Mouse (Mus musculus) CD4-positive helper T cell, adult 2 months (primary cell): ENCODE data around the gene Slc5a6.
A peak's percentile ranks its signal among the peaks of the same experiment; 100 is the strongest.
"Not testable (repeated sequence)": the region's sequence is repeated elsewhere in the genome, so short reads cannot be mapped to it uniquely, and the experiment has no call there.

Experiments used
- DNase-seq: peaks from one replicate; pipeline ENCODE4 v3.0.0-alpha.2; 2012; ENCODE audit warnings: low read depth, missing footprints, low spot score

Slc5a6 gene

DNA sequence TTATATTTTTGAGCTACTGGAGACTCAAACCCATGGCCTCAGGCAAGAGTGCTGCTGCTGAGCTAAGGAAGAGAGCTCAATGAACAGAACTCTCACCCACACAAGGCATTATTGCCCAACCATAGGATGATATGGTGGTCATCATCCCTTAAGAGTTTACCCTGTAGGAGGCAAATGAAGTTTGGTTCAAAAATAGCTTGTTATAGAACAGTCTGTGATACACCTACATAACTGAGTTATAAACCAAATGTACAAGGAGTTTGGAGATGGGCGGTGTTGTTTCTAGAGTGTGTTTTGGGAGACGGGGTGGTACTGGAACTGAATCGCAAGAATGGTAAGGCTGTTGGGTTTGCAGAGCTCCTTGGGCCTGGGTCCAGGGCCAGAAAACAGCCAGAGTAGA lies 21.1 kb upstream of the Slc5a6 start:
- DNase-seq: no peak

DNA sequence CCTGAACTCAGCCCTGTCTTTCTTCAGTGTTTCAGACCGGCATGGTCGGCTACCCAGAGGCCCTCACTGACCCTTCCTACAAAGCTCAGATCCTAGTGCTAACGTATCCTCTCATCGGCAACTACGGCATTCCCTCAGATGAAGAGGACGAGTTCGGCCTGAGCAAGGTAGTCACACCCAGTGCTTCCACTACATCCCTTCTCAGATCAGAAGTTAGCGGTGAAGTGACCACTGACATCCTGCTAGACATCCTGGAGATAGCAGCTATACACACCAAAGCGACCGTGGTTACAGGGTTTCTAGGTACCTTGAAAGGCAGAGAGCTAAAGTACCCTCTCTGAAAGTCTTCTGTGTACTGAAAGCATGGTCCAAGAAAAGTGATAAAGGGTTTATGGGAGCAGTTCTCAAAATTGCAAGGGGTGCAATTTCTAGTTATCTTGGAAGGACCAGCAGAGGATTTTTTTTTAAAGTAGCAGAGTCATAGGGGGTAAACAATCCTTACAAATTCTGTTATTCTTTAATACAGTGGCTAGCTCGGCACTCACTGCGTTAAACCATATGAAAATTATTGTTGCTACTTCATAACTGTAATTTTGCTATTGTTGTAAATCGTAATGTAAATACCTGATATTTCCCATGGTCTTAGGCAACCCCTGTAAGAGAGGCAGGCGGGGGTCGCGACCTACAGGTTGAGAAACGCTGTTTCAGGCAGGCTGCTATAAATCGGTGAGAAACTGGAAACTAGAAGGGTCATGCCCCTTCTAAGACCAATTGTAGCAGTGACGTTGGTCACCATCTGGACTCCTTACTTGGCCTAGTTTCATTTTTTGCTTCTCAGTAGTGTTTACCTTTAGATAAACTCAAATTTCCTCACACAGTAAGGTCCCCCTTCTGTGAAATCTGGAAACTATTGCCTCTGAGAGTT lies 6.8 kb upstream of the Slc5a6 start:
- DNase-seq: peak; percentile 50

DNA sequence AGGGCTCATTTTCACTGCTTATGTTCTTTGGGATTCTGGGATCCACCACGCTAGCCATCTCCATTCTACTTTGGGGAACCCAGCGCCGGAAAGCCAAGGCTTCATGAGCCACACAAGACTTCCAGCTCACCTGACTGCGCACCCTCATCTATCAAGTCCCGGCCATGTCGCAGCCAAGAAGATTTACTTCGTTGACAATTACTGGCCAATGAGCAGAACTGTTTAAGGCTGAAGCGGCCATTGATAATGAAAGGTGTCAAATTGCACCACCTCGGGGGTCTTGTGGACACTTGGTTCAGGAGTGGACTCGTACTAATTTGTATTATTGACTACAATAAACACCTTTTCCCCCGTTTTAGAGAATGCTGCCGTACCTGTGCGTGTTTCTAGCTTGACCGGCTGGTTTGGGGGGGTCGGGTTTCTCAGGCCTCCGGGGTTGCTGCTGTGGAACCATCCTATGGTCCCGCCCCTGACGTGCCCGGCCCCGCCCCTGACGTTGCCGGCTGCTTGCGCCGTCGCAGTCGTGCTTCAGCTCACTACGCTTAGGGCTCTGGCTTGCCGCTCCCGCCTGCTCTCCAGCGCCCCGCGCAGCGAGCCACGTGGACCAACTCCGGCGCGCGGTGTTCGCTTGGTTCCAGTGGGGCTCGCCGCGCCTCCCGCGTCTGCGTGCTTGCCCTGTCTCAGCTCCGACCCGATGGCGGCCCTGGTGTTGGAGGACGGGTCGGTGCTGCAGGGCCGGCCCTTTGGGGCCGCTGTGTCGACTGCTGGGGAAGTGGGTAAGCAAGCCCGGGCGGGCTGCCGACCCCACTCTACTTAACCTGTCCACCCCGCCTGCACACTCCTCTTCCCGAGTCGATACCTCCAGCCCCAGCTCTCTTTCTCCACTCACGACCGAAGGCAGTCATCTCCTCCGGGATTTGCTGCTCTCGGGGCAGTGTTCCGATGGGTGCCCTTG lies 5.8 kb upstream of the Slc5a6 start, which contains the start of gene Cad:
TSS of gene Cad (plus strand) at position 520 of the 955 bp plus-strand sequence.
- DNase-seq: peak; percentile 93

DNA sequence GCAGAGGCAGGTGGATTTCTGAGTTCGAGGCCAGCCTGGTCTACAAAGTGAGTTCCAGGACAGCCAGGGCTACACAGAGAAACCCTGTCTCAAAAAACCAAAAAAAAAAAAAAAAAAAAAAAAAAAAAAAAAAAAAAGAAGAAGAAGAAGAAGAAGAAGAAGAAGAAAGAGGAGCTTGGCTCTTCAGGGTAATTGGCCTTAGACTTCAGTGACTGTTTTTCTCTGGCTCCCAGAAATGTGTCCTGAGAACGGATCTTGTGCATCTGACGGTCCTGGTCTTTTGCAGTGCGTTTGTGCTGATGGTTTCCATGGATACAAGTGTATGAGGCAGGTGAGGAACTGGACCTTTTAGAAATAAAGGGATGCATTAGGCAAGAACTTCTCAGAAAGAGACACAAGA lies 5.0 kb upstream of the Slc5a6 start:
- not testable (repeated sequence) for DNase-seq

DNA sequence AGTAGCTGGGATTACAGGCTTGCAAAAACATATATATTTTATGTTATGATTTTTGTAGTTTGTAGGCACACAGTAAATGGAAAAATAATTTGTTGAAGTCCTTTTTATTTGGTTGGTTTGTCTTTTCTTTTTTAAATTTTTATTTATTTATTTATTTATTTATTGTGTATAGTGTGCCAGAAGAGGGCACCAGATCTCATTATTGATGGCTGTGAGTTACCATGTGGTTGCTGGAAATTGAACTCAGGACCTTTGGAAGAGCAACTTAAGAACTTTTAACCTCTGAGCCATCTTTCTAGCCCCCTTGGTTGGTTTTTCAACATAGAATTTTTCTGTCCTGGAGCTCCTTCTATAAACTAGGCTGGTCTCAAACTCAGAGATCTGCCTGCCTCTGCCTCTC lies 1.7 kb upstream of the Slc5a6 start:
- DNase-seq: peak; percentile 27

DNA sequence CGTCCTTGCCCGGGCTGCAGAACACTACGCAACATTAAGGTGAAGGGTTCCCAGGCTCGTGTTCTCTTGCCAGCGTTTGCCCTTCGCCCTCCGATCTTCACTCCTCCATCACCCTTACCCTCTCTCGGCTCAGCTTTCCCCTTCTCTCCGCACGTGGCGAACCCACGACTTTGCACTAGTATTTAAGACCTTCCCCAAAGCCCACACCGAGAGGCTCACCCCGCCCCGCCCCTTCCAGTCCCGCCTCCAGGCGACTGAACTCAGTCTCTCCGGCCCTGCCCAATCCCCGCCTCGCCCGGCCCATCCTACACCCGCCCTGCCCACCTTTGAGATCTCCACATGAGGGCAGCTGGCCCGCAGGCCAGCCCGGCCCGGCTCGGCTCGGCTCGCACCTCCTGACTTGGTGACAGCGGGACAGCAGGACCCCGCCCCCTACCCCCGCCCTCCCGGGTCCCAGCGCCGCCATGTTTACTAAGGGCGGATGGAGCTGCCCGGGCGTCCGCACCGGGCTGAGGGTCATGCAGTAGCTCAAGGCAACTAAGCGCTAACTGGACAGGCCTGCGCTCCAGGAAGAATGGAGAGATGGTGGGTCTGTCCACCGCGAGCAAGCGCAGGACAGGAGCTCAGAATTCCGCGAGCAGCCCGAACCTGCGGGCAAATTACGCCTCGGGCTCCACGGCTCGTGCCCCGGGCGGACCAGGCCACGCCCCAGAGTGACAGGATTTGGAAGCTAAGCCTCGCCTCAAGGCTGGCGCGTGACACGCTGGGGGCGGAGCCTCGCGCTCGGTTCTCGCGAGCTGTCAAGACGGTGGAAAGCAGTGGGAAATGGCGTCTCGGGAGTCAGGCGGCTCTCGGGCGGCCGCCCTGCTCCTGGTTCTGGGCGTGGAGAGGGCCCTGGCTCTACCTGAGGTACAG lies 619 bp downstream of the Slc5a6 start, which contains the start of gene Atraid:
TSS of gene Atraid (plus strand) at position 465 of the 915 bp plus-strand sequence.
- peak; percentile 99 for DNase-seq

DNA sequence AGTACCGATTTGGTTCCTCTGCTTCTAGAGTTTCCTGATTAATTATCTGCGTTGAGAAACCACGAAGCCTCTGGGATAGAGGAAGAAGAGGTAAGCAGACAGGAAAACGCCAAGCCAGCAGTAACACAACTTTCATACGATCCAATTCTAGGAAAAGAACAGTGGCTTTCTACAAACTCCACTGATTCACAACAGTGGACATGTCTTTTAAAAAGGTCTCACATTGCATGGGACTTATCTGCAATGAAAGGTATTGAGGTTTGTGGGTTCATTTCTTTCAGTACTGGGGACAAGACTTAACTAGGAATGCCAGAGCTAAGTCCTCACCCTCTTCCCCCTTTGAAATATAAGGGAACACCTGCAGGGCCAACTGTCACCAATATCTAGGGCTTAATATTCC lies 1.6 kb downstream of the Slc5a6 start:
- DNase-seq: no peak

DNA sequence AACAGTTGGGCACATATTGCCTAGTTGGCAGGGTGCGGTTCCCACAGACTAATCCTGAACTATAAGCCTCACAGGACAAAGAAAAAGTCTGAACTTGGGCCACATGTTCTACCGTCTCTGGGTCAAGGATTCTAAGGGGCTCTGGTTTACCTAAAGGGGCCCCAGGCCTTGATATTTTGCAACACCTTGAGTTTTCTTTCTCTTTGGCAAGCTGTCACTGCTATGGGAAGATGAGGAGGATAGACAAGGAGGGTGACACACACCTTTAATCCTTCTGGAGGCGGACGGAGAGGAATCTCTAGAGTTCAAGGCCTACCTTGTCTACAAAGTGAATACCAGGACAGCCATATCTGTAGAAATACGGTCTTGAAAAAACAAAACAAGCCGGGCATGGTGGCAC lies 2.3 kb downstream of the Slc5a6 start:
- no peak for DNase-seq

DNA sequence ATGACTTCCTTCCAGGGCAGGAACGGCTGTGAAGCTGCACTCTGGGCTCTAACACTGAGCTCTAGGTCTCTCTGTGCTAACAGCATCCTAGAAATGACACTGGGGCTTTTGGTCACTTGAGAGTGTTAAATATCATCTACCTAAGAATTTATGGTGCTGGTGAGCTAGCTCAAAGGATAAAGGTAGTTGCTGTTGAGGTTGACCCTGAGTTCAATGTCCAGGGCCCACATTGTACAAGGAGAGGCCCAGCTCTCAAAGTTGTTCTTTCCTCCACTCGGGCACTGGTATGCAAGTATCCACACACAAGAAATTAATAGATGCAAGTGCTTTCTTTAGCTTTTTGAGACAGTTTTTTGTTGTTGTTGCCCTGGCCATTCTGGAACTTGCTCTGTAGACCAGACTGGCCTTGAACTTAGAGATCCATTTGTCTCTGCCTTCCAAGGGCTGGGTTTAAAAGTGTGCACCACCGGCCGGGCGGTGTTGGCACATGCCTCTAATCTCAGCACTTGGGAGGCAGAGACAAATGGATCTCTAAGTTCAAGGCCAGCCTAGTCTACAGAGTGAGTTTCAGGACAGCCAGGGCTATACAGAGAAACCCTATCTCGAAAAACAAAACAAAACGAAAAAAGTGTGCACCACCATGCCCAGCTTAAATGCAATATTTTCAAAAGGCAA lies 10.4 kb downstream of the Slc5a6 start:
- DNase-seq: no peak

DNA sequence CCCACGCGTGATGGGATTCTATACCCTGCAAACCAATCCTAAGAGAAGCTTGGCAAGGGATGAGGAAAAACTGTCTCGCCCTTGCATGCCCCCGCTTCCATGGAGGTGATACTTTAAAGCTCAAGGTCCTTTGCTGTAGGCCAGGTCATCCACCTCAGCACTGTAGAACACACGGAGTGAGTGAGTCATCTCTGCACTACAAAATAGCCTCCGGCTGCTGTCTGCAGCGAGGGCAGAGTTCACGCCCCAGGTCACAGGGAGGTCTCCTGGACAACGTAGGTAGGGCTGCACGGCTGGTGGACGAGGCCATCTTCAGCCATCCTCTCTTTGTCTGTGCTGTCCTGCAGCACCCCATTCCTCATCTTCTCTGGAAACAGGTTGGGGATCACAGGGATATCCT lies 12.2 kb downstream of the Slc5a6 start:
- not testable (repeated sequence) for DNase-seq

DNA sequence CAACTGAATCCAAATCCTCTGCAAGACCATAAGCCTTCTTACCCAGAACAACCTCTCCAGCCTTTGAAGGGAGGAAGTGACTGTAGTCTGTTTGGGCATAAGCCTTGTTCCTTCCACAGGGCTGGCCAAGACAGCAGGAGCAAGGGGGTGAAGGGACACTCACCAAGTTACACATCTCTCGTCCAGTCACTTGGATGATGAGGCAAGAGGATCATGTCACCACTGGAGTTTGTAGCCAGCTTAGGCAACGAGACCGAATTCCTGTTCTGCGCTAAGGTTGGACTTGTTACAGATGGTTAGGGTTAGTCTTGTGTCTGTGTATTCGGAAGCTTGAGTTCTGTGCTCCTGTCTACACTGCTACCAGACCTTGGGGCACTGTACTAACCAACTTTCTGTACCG lies 14.1 kb downstream of the Slc5a6 start:
- DNase-seq: no peak

DNA sequence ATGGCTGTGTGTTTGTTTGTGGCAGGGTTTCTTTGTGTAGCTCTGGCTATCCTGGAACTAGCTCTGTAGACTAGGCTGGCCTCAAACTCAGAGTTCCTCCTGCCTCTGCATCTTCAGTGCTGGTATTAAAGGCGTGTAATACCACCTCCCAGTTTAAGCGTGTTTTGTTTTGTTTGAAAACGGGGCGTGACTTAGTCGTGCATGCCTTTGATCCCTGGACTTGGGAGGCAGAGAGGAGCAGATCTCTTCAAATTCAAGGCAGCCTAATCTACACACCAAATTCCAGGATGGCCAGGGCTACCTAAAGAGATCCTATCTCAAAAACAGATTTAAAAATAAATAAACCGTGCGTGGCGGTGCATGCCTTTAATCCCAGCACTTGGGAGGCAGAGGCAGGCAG lies 17.2 kb downstream of the Slc5a6 start:
- no peak for DNase-seq

DNA sequence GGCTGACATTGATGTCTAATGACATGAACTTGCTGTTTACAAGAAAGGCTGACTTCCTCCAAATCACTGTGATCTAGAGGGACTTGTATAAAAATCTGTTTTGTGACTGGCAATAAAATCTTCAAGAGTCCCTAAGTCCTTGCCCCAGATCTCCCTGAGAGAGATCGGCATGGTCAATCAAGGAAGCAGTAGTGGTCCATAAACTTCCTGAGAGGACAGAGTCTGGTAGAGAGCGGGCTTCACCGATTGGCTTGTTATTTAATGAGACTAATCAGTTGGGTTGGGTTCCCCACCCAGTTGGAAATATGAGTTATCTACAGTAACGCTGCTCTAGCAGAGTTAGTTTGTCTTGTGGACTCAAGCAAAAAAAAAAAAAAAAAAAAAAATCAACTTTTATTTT lies 17.8 kb downstream of the Slc5a6 start:
- DNase-seq: no peak

DNA sequence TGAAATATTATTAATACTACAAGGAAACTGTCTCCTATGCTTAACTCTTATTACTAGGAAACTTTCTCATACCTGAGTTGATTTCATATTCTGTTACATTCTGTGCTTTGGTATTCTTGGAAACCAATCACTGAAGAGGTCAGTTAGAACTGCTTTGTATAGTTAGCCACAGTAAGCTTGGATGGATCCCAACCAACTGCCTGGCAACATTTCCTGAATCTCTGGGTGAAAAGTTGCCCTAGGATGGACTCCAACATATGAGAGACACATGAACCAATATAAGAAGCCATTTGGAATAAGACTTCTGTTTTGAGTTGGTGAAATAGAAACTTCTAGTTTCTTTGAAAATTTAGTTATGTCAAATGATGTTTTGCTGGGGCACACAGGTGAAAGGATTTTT lies 24.1 kb downstream of the Slc5a6 start:
- no peak for DNase-seq

DNA sequence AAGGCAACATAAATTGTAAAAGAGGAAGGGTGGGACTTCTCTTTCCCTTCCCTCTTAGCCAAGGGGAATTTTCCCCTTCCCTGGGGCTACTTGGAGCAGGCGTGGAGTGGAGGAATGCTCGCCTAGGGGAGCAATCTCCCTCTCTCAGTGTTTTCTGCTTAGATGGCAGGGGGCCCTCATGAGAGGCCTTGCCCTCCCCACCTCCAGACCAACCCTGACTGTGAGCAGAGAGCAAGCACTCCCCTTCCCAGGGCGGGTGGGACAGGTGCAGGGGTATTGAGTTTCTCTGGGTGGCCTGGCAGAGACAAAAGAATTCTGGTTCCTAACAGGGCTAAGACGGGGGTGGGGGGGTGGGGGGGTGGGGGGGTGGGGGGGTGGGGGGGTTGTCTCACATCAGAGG lies 25.5 kb downstream of the Slc5a6 start:
- DNase-seq: no peak

DNA sequence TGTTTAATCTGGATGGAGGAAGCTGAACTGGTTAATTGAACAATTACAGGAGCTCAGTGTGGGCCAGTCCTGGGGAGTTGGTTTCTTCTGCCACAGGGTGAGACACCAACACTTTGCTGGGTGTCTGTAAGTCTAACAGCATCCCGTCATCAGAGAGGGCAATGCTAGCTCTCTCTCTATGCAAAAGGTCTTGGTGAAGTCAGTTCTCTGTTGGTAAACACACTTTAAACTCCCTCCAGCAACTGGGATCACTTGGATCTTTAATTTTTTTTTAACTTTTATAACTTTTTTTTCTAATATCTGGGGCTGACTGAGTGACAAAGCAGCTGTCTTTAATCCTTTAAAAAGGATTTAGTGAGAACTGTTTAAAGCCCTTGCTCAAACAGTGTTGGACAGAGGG lies 26.0 kb downstream of the Slc5a6 start:
- no peak for DNase-seq

DNA sequence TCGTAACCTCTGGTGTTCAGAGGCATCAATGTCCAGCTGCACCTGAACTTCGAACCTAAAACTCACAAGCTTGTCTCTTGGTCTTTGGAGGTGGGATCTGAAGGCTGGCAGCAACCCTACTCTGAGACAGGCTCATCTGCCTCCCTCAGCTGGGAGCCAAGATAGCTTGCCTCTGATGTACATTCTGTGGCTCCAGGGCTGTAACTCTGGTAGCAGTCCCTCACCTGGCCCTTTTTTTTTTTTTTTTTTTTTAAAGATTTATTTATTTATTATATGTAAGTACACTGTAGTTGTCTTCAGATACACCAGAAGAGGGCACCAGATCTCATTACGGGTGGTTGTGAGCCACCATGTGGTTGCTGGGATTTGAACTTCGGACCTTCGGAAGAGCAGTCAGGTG lies 26.9 kb downstream of the Slc5a6 start:
- DNase-seq: not testable (repeated sequence)

DNA sequence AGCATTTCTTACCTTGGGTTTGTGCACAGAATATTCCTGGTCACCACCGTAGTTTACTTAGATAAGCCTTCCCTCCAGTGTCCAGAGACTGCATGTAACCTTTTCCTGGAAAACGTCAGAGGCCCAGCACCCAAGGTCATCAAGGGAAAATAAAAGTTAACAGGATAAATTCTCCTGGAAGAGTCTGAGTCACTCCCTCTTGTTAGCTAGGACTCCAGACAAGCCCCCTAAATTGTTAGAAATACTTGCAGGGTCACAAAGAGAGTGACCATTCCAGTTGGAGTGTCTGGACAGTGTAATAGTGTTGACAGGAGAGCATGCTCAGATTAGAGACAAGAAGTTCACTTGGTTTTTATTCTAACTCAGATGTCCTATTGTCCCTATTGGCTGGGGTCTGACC lies 32.8 kb downstream of the Slc5a6 start:
- DNase-seq: no peak

DNA sequence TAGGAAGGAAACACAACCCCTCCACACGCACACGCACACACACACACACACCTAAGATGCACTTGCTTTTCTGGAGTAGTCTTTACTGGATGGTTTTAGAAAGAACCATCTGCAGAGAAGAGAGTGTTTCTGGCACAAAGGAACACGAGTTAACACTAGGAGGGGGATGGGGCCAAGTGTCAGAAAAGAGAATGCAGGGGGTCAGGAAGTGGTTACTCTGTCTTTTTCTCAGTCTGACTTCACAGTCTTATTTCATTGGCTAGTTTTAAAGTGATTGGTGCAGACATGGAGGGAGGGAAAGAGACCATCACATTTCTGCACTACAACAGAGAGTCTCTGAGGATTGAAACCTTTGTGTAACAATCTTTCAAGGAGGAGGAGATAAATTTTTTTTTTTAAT lies 36.0 kb downstream of the Slc5a6 start:
- DNase-seq: peak; percentile 55

DNA sequence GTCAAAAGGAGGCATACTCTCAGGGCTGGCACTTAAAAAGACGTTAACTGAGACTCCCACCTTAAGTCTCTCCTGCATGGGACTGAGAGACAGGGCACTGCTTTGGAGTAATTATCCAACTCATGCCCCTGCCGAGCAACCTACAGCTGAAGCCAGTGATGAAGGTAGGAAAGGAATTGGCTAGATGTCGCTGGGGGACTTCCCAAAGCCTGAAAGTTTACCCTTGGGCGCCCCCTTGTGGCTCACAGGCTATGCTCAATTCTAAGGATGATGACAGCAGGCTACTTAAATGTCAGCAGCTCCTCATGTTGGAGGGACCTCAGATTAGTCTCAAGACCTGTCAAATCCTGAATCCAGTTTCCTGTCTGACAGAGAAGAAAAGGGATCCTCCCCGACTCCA lies 44.5 kb downstream of the Slc5a6 start:
- DNase-seq: peak; percentile 84

DNA sequence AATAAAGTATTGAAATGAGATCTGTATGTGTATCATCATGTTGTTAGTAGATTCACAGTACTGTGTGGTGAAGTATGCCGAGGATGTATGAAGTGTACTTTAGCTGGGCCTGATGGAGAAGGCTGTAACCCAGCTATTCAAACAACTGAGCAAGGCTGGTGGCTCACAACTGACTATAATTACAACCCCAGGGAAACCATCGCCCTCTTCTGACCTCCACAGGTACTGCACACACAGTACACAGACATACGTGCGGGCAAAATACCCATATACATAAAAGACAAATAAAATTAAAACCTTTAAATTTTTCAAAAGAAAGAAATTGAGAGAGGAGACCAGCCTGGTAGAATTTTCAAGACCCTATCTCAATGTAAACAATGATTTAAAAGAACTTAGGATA lies 47.2 kb downstream of the Slc5a6 start:
- no peak for DNase-seq
